Mouse (Mus musculus): ENCODE results near the gene Pi4kb.
"Not testable (repeated sequence)": the region's sequence is repeated elsewhere in the genome, so short reads cannot be mapped to it uniquely, and the experiment has no call there.

Gene Pi4kb

GRCm38 (mm10) chr3:94974528-94975422 lies at the start of gene Pi4kb:
TSS of gene Pi4kb (plus strand) at chr3:94974731.
- peak; percentile 92 for DNase-seq

- not testable (repeated sequence) for DNase-seq
Measured at GRCm38 (mm10) chr3:94926301-94926736, 48.2 kb upstream of the Pi4kb start.

- DNase-seq: not testable (repeated sequence)
Measured at GRCm38 (mm10) chr3:94928979-94929378, 45.6 kb upstream of the Pi4kb start.

- DNase-seq: peak; percentile 59
Measured at GRCm38 (mm10) chr3:94930386-94931266, 43.9 kb upstream of the Pi4kb start.

GRCm38 (mm10) chr3:94931427-94932082 lies 43.0 kb upstream of the Pi4kb start:
- DNase-seq: not testable (repeated sequence)

- DNase-seq: not testable (repeated sequence)
Measured at GRCm38 (mm10) chr3:94932279-94932678, 42.3 kb upstream of the Pi4kb start.

GRCm38 (mm10) chr3:94932809-94933564 lies 41.5 kb upstream of the Pi4kb start, which contains the start of gene Selenbp1:
TSS of gene Selenbp1 (plus strand) at chr3:94933056.
- peak; percentile 98 for DNase-seq

- DNase-seq: not testable (repeated sequence)
Measured at GRCm38 (mm10) chr3:94933604-94934003, 40.9 kb upstream of the Pi4kb start.

- DNase-seq: not testable (repeated sequence)
Measured at GRCm38 (mm10) chr3:94934564-94934963, 40.0 kb upstream of the Pi4kb start.

GRCm38 (mm10) chr3:94935332-94935731 lies 39.2 kb upstream of the Pi4kb start:
- DNase-seq: peak; percentile 69

- DNase-seq: not testable (repeated sequence)
Measured at GRCm38 (mm10) chr3:94936147-94936546, 38.4 kb upstream of the Pi4kb start.

GRCm38 (mm10) chr3:94937194-94937593 lies 37.3 kb upstream of the Pi4kb start:
- DNase-seq: not testable (repeated sequence)

GRCm38 (mm10) chr3:94940033-94940432 lies 34.5 kb upstream of the Pi4kb start:
- DNase-seq: peak; percentile 47

GRCm38 (mm10) chr3:94942211-94942967 lies 32.1 kb upstream of the Pi4kb start:
- not testable (repeated sequence) for DNase-seq

GRCm38 (mm10) chr3:94943706-94944105 lies 30.8 kb upstream of the Pi4kb start:
- peak; percentile 39 for DNase-seq

GRCm38 (mm10) chr3:94948066-94948614 lies 26.4 kb upstream of the Pi4kb start:
- no peak for DNase-seq

- peak; percentile 55 for DNase-seq
Measured at GRCm38 (mm10) chr3:94949645-94950044, 24.9 kb upstream of the Pi4kb start.

GRCm38 (mm10) chr3:94952806-94953205 lies 21.7 kb upstream of the Pi4kb start:
- peak; percentile 43 for DNase-seq

- DNase-seq: no peak
Measured at GRCm38 (mm10) chr3:94953384-94953763, 21.2 kb upstream of the Pi4kb start.

- peak; percentile 90 for DNase-seq
Measured at GRCm38 (mm10) chr3:94953764-94954616, 20.5 kb upstream of the Pi4kb start, which contains the start of gene Rfx5. TSS of gene Rfx5 (plus strand) at chr3:94954075.
